Mouse (Mus musculus) CH12F3 (cell line): ENCODE data around the gene Flnc.

ENCODE experiments used
- in situ Hi-C: fragments of 300-500 bp; cut with MboI; formaldehyde crosslinking; loops from 2 replicates; pipeline ENCODE4 v1.14.3; 2020; ENCODE audit warnings: low sequenced_read_pairs

Gene Flnc

DNA sequence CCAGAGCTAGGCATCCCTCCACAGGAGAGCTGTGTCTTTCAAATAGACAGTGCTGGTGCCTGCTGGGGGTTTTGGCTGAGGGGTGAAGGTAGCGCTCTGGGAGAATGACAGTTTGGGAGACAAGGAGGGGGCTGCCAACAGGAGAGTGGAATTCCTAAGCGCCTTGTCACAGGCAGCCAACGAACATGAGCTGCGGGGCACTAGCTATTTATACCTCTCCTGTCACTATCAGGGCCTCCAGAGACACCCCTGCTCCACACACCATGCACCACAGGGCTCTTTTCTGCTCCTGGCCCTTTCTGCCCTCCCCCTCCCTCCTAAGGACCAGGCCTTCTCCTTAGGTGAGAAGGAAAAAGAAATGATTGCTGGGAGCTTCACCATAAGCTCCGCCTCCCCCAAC, 1.6 kb upstream of the Flnc start:
- in situ Hi-C loops, result no loop called here

DNA sequence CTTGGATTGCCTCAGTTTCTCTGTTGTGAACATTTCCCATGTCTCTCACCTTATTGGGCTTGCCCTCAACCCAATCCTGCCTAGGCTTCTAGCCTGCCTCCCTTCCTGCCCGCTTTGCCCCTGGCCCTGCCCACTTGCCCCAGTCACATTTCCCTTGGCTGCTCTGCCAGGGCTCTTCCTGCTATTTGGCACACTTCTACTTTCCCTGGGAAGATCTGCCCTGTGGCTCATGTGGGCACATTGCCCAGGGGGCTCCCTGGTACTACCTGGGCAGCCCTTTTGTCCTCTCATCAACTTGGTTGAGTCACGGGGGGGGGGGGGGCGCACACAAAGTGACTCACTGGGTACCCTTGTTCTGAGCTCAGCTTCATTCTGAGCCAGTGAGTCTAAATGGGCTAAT, 900 bp upstream of the Flnc start:
- in situ Hi-C loops, result no loop called here

- in situ Hi-C loops, result no loop called here
Measured at GRCm38 (mm10) chr6:29432676-29433037, 399 bp upstream of the Flnc start.

GRCm38 (mm10) chr6:29433804-29434795, 1.0 kb downstream of the Flnc start:
- in situ Hi-C loops, result no loop called here

DNA sequence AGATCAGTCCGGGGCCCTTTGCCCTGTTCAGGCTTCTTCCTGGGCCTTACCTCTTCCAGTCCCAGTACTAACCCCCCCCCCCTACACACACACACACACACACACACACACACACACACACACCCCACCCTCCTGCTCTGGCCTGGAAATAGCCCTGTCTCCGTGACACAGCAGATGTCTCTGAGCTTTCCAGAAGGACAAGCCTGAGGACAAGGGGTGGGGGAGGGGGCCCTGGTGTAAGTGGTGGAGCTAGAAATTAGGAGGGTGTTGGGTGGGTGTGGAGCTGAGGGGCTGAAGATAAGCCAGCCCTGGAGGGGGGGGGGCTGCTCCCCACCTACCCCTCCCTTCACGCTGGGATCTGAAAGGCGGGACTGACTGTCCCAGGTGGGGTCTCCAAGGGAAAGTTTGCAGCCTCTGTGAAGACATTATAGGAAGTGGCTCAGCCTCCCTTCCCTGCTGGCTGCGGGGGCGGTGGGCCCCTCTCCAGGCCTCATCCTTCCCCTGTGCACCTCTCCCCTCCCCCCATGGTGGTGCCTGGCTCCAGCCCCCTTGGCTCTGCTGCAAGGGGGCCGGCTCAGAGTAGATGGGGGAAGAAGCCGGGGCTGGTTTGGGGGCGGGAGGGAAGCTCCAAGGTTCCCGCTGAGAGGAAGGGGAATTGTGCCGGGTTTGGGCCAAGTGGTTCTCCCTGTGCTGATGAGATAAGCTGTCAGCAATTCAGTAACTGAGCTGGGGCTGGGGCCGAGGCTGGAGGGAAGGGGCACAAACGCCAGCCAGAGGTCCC, 2.0 kb downstream of the Flnc start:
- in situ Hi-C loops, result no loop called here

GRCm38 (mm10) chr6:29435940-29436451, 2.9 kb downstream of the Flnc start:
- in situ Hi-C loops, result no loop called here

DNA sequence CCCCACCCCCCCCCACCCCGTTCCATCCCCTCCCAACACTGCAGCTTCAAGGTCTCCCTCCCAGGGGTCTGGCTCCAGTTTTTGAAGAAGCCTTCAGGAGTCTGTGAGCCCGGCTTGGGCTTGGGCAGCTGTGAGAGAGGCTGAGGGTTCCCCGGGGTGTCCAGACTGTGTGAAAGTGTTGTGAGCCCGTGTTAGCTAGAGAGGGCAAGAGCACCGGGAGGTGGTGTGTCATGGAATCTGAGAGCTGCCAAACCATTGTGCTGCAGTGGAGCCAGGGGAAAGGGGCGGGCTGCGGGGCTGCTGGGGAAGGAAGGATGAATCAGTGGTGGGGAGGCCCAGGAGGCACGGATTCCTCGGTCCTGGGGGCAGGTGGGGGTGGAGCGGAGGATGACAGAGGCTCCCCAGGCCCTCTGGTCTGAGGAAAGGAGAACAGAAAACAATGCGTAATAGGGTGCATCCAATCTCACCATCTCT, 3.4 kb downstream of the Flnc start:
- in situ Hi-C loops, result no loop called here

DNA sequence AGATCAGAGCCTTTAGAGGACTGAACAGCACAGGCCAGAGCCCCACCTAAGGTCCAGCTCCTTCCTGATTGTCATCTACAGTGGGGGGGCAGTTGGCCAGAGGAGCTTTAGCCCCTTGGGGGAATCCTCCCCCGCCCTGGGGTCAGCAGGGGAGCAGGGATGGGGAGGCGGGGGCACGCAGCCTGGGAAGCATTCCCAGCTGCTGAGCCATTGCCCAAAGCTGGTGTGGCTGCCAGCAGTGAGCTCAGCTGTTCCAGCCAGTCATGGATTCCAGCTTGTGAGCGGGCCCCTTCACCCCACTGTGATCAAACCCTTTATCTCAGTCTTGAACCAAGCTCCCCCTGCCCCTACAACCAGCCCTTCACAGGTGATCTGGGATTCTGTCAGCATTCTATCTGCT, 6.2 kb downstream of the Flnc start:
- in situ Hi-C loops, result no loop called here

DNA sequence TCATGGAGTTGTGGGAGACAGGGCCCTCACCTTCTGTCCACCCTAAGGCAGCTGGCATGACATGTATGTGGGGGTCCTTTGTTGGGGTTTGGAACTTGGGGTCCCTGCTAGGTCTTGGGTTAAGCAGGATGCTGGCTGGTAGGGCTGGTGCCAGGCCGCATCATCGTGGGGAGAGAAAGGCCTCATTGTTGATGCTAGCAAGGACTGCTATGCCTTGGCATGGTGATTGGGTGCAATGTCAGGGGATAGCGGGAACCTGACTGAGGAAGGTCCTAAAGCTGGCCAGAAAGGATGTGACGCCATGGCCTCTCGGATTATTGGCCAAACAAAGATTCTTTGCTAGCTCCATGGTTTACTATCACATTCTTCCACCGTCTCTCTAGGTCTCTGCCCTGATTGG, 6.7 kb downstream of the Flnc start:
- in situ Hi-C loops, result no loop called here

- in situ Hi-C loops, result no loop called here
Measured at GRCm38 (mm10) chr6:29444773-29445172, 11.7 kb downstream of the Flnc start.

DNA sequence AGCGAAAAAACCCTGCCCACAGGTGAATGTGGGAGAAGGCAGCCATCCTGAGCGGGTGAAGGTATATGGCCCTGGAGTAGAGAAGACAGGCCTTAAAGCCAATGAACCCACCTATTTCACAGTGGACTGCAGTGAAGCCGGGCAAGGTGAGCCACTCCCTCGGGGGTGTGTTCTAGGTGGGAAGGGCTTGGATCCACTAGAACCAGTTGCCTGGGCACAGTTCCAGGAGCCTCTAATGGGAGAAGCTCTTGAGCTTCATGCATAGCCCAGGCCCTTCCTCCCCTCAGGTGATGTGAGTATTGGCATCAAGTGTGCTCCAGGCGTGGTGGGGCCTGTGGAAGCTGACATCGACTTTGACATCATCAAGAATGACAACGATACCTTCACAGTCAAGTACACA, 12.3 kb downstream of the Flnc start:
- in situ Hi-C loops, result no loop called here

DNA sequence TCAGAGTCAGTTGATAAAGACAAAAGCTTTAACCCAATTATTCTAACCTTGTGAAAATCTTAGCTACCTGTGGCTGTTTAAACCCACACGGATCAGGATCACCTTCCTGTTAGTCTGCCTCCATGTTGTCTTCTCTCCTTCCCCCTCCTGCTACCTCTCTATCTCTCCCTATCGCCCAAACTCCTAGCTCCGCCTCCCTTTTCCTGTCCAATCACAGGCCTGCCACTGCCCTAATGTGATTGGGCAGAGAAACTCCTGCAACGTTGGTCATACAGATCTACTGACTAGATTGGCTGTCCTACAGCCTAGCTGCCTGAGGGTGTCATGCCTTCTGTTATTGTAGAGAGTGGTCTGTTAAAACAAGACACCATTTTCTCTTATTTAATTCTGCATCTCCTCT, 16.8 kb downstream of the Flnc start:
- in situ Hi-C loops, result no loop called here

- in situ Hi-C loops, result no loop called here
Measured at GRCm38 (mm10) chr6:29450667-29451066, 17.6 kb downstream of the Flnc start.

GRCm38 (mm10) chr6:29461502-29461901, 28.4 kb downstream of the Flnc start:
- in situ Hi-C loops, result no loop called here

- in situ Hi-C loops, result no loop called here
Measured at GRCm38 (mm10) chr6:29463388-29463787, 30.3 kb downstream of the Flnc start.

DNA sequence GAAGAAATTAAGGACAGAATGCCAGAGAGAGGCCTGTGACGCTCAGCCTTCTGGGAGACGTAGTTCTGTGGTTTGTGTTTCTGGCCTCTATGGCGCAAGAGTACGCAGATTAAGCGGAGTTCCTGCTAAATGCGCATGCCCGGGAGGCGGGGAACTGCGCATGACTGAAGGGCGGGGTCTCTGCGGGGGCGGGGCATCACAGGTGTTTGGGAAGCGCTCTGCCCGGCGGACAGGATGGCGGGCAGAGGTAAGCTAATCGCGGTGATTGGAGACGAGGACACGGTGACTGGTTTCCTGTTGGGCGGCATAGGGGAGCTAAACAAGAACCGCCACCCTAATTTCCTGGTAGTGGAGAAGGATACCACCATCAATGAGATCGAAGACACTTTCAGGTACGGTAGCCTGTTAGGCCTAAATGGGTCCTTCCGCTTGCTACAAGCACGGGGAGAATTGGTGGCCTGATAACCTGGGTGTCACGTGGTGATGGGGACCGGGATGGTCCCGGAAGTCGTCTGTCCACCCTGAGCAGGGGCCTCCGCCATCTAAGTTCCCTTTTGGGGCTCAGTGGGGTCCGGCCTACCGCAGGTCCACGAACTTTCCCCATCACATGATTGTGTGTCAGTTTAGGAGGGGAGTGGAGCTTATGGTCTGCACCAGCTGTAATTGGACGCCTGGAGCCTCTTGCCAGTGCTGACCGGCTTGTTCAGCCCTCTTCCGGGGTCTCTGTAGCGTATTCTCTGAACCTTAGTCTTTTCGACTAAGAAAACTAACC, 34.7 kb downstream of the Flnc start, which contains the start of gene Atp6v1f:
Atp6v1f (plus strand) TSS at position 136 of the 772 bp plus-strand sequence.
- in situ Hi-C loops, result no loop called here

DNA sequence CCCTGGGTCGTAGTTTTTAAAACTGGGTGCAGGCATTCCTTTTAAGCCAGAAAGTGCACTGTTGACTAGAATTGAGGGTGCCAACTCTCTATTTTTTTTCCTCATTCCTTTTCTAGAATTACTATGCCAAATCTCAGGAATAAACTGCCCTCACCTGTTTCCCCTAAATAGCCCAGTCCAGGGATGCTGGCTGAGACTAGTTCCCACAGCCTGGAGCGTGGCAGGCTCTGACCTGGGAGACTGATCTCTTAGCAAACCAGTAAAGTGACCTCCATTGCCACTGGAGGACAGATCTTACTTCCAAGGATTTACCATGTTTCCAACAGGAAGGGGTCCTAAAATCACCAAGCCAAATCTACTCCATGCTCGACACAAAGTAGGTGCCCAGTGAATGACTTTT, 35.8 kb downstream of the Flnc start:
- in situ Hi-C loops, result no loop called here

- in situ Hi-C loops, result no loop called here
Measured at GRCm38 (mm10) chr6:29471137-29471536, 38.1 kb downstream of the Flnc start, which contains the start of gene Atp6v1fnb. Atp6v1fnb (plus strand) TSS chr6:29471437.

DNA sequence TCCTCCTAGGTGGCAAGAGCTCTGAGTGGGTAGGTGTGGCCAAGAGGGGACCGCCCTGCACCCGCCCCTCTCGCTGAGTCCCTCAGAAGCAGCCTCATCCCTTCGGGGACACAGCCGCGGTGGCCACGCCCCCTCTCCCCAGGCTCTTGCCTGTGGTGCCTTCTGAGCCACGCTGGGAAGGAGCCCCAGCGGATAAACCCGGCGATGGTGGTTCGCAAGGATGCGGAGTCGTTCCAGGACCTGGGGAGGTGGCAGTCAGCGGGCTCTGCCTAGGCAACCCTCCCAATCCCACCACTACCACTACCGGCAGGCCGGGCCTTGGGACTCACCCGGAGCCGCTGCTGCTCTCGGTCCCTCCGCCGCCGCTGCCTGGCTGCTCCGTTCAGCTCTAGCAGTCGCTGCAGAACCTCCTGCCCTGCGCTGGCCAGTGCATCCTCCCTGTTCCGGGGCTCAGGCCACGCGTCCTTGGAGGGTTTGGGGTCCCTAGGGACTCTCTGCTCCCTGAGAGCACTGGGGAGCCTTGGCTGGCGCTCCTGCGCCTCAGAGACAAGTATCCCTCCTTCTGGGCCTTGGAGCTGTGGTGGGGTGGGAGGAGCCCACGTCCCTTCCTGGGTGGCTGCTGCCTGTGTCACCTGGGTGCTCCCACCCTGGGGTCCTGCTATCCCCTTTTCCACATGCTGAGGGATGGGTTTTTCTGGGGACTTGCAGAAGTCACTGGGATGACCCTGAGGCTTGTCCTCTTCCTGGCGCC, 41.1 kb downstream of the Flnc start:
- in situ Hi-C loops, result no loop called here

- in situ Hi-C loops, result no loop called here
Measured at GRCm38 (mm10) chr6:29474736-29475135, 41.7 kb downstream of the Flnc start.
